Mouse (Mus musculus): Measurements from ENCODE around the gene Mmp9.

- TF ChIP-seq EP300 (IDR thresholded peaks at IDR 0.05; ENCODE audit: low read depth) (no peak), CTCF (IDR thresholded peaks at IDR 0.05; ENCODE audit: low read depth) (no peak)
Measured at GRCm38 (mm10) chr2:164979749-164980148, 39.2 kb downstream of the Mmp9 start.
